Mouse (Mus musculus) cerebellum, adult 2 months (tissue): ENCODE results near the gene Mtcl1. TPM values are rescaled to one million over a fixed set of nuclear protein-coding genes. Genes with fewer than 3 reads are reported as not detected.

Experiments used
- DNase-seq, 2 experiments: peaks; one replicate each; pipeline ENCODE4 v3.0.0; 2021
- H3K27ac ChIP-seq: fragments of 200-500 bp; 2 replicates; pipeline ENCODE4 v1.5.1; 2012; ENCODE audit warnings: low read length, control low read depth, inconsistent platforms; ENCODE audit not compliant: insufficient read depth
- H3K27me3 ChIP-seq: fragments of 200-500 bp; 2 replicates; pipeline ENCODE4 v1.6.1; 2012; ENCODE audit warnings: inconsistent platforms, mild to moderate bottlenecking, low read length, moderate library complexity; ENCODE audit not compliant: control insufficient read depth, insufficient read depth
- H3K4me1 ChIP-seq: fragments of 200-500 bp; 2 replicates; pipeline ENCODE4 v1.6.1; 2011; ENCODE audit warnings: low read length; ENCODE audit not compliant: control insufficient read depth, insufficient read depth
- H3K4me3 ChIP-seq: fragments of 200-500 bp; replicated peaks from 2 replicates; pipeline ENCODE3; 2011; ENCODE audit warnings: mild to moderate bottlenecking, low read depth, low read length, control low read depth; ENCODE audit not compliant: insufficient read depth
- CTCF ChIP-seq: fragments of 200-500 bp; IDR thresholded peaks from 2 replicates; pipeline ENCODE4 v1.5.1; 2011; ENCODE audit warnings: low read depth, mild to moderate bottlenecking, control low read depth, low read length, moderate library complexity, borderline replicate concordance; ENCODE audit not compliant: insufficient read depth
- POLR2A ChIP-seq: fragments of 200-500 bp; IDR thresholded peaks from 2 replicates; pipeline ENCODE4 v1.6.1; 2011; ENCODE audit warnings: low read length, control low read depth, borderline replicate concordance; ENCODE audit not compliant: insufficient read depth
- WGBS: fragments of 180-500 bp; shearing (Covaris S2); methylation state at CpG from one replicate; pipeline ENCODE4 v1.1.7; 2018; 5-methylcytosine and 5-hydroxymethylcytosine counted together
- polyA plus RNA-seq: library from polyadenylated mRNA; depleted of rRNA; stranded (reverse); fragments of >200 nt; gene quantifications from 2 replicates; pipeline ENCODE4 v1.2.3, GENCODE M21; 2012

Gene Mtcl1
- polyA plus RNA-seq, 1 experiment: 106 TPM

DNA sequence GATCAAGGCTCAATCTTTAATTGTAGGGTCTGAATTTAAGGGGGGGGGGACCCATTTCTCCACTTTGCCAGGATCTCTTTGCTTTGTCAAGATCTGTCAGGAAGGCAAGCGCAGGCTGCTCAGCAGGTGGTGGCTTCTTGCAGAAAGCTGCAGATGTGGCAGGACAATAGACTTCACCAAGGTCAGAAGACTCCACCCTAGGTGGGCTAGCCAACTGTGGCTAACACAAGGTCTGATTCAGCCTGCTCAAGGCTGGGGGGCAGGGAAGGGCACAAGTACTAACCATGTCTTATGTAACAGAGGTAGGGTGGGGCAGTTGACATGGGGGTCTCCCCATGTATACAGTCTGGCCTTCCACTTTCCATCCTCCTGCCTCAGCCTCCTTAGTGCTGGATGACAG lies 7.7 kb upstream of the Mtcl1 start:
- WGBS: 76% methylated on average over 1 of the region's 1 CpGs
- H3K27me3 ChIP-seq: no peaks in the 10 kb centered on the region
- DNase-seq: no peak
- H3K4me1 ChIP-seq: no peaks in the 10 kb centered on the region
- H3K27ac ChIP-seq: no peak overlapping the region
- no peak overlapping the region for H3K4me3 ChIP-seq
- TF ChIP-seq POLR2A (no peak), CTCF (no peak)

DNA sequence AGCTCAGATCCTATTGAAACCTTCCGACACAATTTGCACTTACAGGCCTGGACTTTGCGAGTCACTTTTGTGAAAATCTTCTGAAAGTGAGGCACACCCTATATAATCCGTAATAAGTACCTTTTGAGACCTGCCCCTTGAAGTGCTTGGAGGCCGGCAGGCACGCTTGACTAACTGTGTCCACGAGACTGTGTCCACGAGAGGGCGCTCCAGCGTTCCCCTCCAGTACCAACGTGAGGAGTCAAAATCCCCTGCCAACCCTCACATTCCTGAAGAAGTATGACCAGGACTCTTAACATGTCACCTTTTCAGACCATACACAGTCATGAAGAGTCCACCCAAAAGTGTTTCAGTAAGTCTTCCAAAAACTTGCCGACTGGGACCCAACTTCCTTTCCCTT lies 1.6 kb upstream of the Mtcl1 start:
- under 1% methylated on average over 11 of the region's 11 CpGs for WGBS
- DNase-seq: peak; percentile 90 to 94
- Histone ChIP-seq H3K4me3 (peak overlapping the region; percentile 92), H3K4me1 (no peaks in the 10 kb centered on the region), H3K27ac (peak overlapping the region; percentile 89; the same call in 1 of the 2 replicates), H3K27me3 (no peaks in the 10 kb centered on the region)
- TF ChIP-seq POLR2A: no peak
- TF ChIP-seq CTCF: peak; percentile 87

GRCm38 (mm10) chr17:66450526-66451070 lies 1.0 kb upstream of the Mtcl1 start:
- 6% methylated on average over 18 of the region's 18 CpGs for WGBS
- TF ChIP-seq CTCF: no peak
- no peak for TF ChIP-seq POLR2A
- DNase-seq: peak; percentile 41 to 51
- Histone ChIP-seq H3K27me3 (no peaks in the 10 kb centered on the region), H3K27ac (peak overlapping the region; percentile 89), H3K4me1 (no peaks in the 10 kb centered on the region), H3K4me3 (peak overlapping the region; percentile 92)

- peak overlapping the region; percentile 92 for H3K4me3 ChIP-seq
- under 1% methylated on average over 127 of the region's 136 CpGs for WGBS
- DNase-seq: peak; percentile 58 to 76
- TF ChIP-seq CTCF (no peak), POLR2A (no peak)
- no peaks in the 10 kb centered on the region for H3K27me3 ChIP-seq
- H3K4me1 ChIP-seq: 0 out of 2 replicates have a peak, but pooled peaks cover 3% of the 10 kb centered on the region
- H3K27ac ChIP-seq: peak overlapping the region; percentile 99
Measured at GRCm38 (mm10) chr17:66448421-66449405, 837 bp downstream of the Mtcl1 start.

- TF ChIP-seq CTCF: no peak
- TF ChIP-seq POLR2A: no peak
- DNase-seq: peak in 1 of 2 experiments; percentile 29
- Histone ChIP-seq H3K27me3 (no peaks in the 10 kb centered on the region), H3K4me3 (peak overlapping the region; percentile 92), H3K4me1 (peaks cover 3% of the 10 kb centered on the region; the same call in 1 of the 2 replicates), H3K27ac (peak overlapping the region; percentile 99)
- WGBS: under 1% methylated on average over 13 of the region's 13 CpGs
Measured at GRCm38 (mm10) chr17:66447978-66448377, 1.6 kb downstream of the Mtcl1 start.

DNA sequence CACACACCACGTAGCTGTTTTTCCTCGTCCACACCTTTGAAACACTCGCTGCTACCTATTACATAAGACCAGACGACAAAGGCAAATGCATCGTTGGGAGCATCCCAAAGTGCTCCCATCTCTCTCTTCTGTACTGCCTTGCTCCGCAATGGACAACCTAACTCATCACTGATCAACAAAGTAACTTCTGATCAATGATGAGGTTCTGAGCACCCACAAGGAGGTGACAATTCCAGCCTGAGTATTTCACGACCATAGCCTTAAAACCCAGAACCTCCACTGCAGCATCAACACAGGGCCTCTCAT lies 2.6 kb downstream of the Mtcl1 start:
- H3K4me1 ChIP-seq: peaks cover 6% of the 10 kb centered on the region; the same call in 1 of the 2 replicates
- peak; percentile 71 for DNase-seq

GRCm38 (mm10) chr17:66446196-66447006 lies 3.1 kb downstream of the Mtcl1 start:
- DNase-seq: peak; percentile 69 to 72
- Histone ChIP-seq H3K27me3 (no peaks in the 10 kb centered on the region), H3K4me3 (peak overlapping the region; percentile 92), H3K4me1 (peaks cover 6% of the 10 kb centered on the region; the same call in 1 of the 2 replicates), H3K27ac (peak overlapping the region; percentile 99)
- WGBS: 7% methylated on average over 7 of the region's 7 CpGs
- TF ChIP-seq POLR2A (peak; percentile 33; the same call in 1 of the 2 replicates), CTCF (0 out of 2 replicates have a peak, but pooled peaks have one; percentile 7)

More for the DNA sequence above, 2.6 kb downstream of the Mtcl1 start:
- 6% methylated on average over 7 of the region's 7 CpGs for WGBS
- Histone ChIP-seq H3K4me3 (peak overlapping the region; percentile 92), H3K27ac (peak overlapping the region; percentile 99), H3K27me3 (no peaks in the 10 kb centered on the region)
- TF ChIP-seq POLR2A (peak; percentile 42; the same call in 1 of the 2 replicates), CTCF (no peak)
